Comparison of ENCODE assay signal across 9 mouse cellular contexts in the genomic region with DNA sequence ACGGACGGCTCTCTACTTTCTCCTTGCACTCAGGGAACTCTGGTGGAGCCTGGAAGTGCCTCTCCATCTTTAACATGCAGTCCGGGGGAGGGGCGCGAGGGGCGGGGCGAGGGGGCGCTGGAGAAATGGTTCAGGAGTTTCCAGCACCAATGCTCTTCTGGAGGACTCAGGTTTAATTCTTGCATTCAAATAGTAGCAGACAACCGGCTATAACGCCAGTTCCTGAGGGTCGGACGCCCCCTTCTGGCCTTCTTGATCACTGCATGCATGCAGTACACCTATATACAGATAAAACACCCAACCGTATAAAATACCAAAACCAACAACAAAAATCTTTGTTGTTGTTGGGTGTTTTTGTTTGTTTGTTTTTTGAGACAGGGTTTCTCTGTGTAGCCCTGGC. TPM values are rescaled to one million over a fixed set of nuclear protein-coding genes. Genes with fewer than 3 reads are reported as not detected.
DNase-seq lines count a peak whose midpoint lies in the region; ATAC-seq and TF ChIP-seq lines count a peak whose summit lies in the region.
"Had no signal": no experiment of that assay in that cellular context is flagged by ENCODE, and none has a peak within 500 bp of the region (broad histone marks: within the 10 kb centered on the region; RNA-seq: fewer than 3 reads in every experiment).

No protein-coding gene starts in this region.

- H3K4me1 ChIP-seq in embryonic facial prominence, embryonic 14.5 days (ENCODE audit: control insufficient read depth, insufficient read depth, low read length), result peaks cover 6% of the 10 kb centered on the region; the same call in 1 of the 2 replicates

- no peak for DNase-seq in left cerebral cortex, adult 2 months (ENCODE audit: extremely low spot score in 1 of 2, low spot score in 2 of 2)
- DNase-seq in left cerebral cortex, postnatal 14 days (ENCODE audit: low spot score in 2 of 2), result no peak
- peak; percentile 85 for DNase-seq in R1 (ENCODE audit: low read depth, low spot score)
- DNase-seq in embryonic facial prominence, embryonic 14.5 days (ENCODE audit: low spot score), result no peak
- DNase-seq in natural killer cell, adult 2 months (ENCODE audit: low spot score in 2 of 2), result peak; percentile 42 to 43
- no peak for DNase-seq in heart, adult 9 months (ENCODE audit: low spot score in 2 of 2)
- no peak for DNase-seq in cerebellum, postnatal 36 days

- H3K9me3 ChIP-seq in embryonic facial prominence, embryonic 14.5 days (ENCODE audit: control insufficient read depth, low read length), result no peaks in the 10 kb centered on the region

- peak; percentile 27; the same call in 1 of the 2 replicates for ATAC-seq in embryonic facial prominence, embryonic 14.5 days (ENCODE audit: low read depth)

- no peaks in the 10 kb centered on the region for H3K36me3 ChIP-seq in embryonic facial prominence, embryonic 14.5 days (ENCODE audit: control insufficient read depth, insufficient read depth, low read length)

- H3K4me2 ChIP-seq in embryonic facial prominence, embryonic 14.5 days (ENCODE audit: low read depth, low read length), result no peak overlapping the region

- H3K27ac ChIP-seq in left cerebral cortex, adult 2 months, result no peak overlapping the region
- no peak overlapping the region for H3K27ac ChIP-seq in embryonic facial prominence, embryonic 14.5 days (replicated peaks; ENCODE audit: low read depth, low read length)

- no peak overlapping the region for H3K4me3 ChIP-seq in left cerebral cortex, adult 2 months
- H3K4me3 ChIP-seq in embryonic facial prominence, embryonic 14.5 days (ENCODE audit: low read depth, low read length), result no peak overlapping the region
- H3K4me3 ChIP-seq: erythroblast, embryonic 14.5 days; megakaryocyte, embryonic 14.5 days had no signal

- 21% methylated on average over 13 of the region's 13 CpGs for WGBS in embryonic facial prominence, embryonic 14.5 days

- H3K9ac ChIP-seq in embryonic facial prominence, embryonic 14.5 days (ENCODE audit: low read depth, low read length), result no peak overlapping the region

- no peaks in the 10 kb centered on the region for H3K27me3 ChIP-seq in embryonic facial prominence, embryonic 14.5 days (replicated peaks; ENCODE audit: control insufficient read depth, insufficient read depth, low read length)

- intact Hi-C loops in left cerebral cortex, adult 2 months (cut with DNase I), result loop anchor here (2.0 kb wide), 1 partner anchor 119 kb away; no protein-coding TSS in a partner anchor
- intact Hi-C loops in left cerebral cortex, postnatal 14 days (cut with DNase I), result no loop called here

- TF ChIP-seq CTCF in left cerebral cortex, adult 2 months (IDR thresholded peaks at IDR 0.05), result peak; percentile 53

RNA-seq across cellular contexts. Expression of gene Syngr1, which starts 25.7 kb away (rescaled TPM):
- 100 to 1,000 TPM; 429 to 434 TPM for total RNA-seq in left cerebral cortex, adult 2 months (2021)
- 100 to 1,000 TPM; 534 to 540 TPM for total RNA-seq in left cerebral cortex, postnatal 14 days (2021)
- 10.3 and 10.5 TPM in 2 replicates for polyA plus RNA-seq in embryonic facial prominence, embryonic 14.5 days (2014; fragmentation: Nextera tagmentation; extraction: Ambion mirVana)

RNA-seq across cellular contexts. Expression of gene Rpl3, which starts 26.3 kb away (rescaled TPM):
- 100 to 1,000 TPM; 439 to 468 TPM for total RNA-seq in left cerebral cortex, adult 2 months (2021)
- 100 to 1,000 TPM; 449 to 461 TPM for total RNA-seq in left cerebral cortex, postnatal 14 days (2021)
- 1,242 and 1,346 TPM in 2 replicates for polyA plus RNA-seq in embryonic facial prominence, embryonic 14.5 days (2014; fragmentation: Nextera tagmentation; extraction: Ambion mirVana)

RNA-seq across cellular contexts. Expression of gene Pdgfb, which starts 50.6 kb away (rescaled TPM):
- total RNA-seq in left cerebral cortex, adult 2 months (2021), result 10 to 100 TPM; 32.7 to 41.7 TPM
- total RNA-seq in left cerebral cortex, postnatal 14 days (2021), result 10 to 100 TPM; 41.9 to 42.8 TPM
- polyA plus RNA-seq in embryonic facial prominence, embryonic 14.5 days (2014; fragmentation: Nextera tagmentation; extraction: Ambion mirVana), result 6.1 and 6.7 TPM in 2 replicates

Comparison
In these comparisons a context has a peak if more than half of its experiments do, and no peak if none do; other contexts are left out.
1. DNase-seq: peak in R1 (single experiment) and natural killer cell, adult 2 months (2 of 2); none in left cerebral cortex, adult 2 months (0 of 2), left cerebral cortex, postnatal 14 days (0 of 2), embryonic facial prominence, embryonic 14.5 days (single experiment), heart, adult 9 months (0 of 2) and cerebellum, postnatal 36 days (0 of 2).